Mouse (Mus musculus) heart, adult 11 months (tissue): ENCODE results near the gene Syt1.

Experiments
- DNase-seq: peaks from one replicate; pipeline ENCODE4 v3.0.0; 2022

The Syt1 gene

GRCm38 (mm10) chr10:108733982-108734381 is 276.8 kb downstream of the Syt1 start:
- DNase-seq = no peak

DNA sequence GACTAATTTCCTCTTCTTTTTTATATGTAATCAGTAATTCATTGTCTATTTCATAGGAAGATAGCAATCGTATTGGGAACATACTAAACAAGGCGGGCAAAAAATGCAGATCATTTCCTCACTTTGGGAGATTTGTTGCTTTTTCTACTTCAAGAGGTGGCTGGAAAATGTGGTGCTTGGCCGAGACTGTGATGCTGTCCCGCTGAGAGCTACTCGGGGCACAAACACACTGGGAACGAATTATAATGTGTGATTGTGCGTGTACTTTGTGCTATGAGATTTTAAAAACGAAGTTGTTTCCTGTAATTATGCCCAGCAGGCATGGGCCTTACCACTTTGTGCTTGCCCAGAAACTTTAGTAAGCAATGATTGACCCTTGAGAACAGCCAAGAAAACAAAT is 281.8 kb downstream of the Syt1 start:
- DNase-seq = no peak

GRCm38 (mm10) chr10:108726391-108726790 is 284.4 kb downstream of the Syt1 start:
- no peak for DNase-seq

- no peak for DNase-seq
Measured at GRCm38 (mm10) chr10:108724878-108725277, 285.9 kb downstream of the Syt1 start.

DNA sequence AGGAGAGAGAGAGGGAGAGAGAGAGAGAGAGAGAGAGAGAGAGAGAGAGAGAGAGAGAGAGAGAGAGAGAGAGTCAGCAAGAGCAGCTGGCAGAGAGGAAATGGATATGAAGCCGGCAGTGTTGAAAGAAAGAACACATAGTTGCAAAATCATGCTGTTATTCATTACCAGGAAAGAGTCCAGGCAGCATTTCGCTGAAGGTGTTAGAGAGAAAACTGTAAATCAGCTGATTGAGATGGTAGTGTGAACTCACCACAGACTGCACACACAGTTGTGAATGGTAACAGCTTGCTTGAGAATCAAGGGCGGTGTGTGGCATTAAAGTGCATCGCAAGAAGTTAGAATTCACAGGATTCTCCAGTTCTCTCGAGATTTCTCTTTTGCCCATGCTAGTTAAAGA is 300.3 kb downstream of the Syt1 start:
- DNase-seq = peak; percentile 3

GRCm38 (mm10) chr10:108705658-108706057 is 305.1 kb downstream of the Syt1 start:
- DNase-seq = no peak

DNA sequence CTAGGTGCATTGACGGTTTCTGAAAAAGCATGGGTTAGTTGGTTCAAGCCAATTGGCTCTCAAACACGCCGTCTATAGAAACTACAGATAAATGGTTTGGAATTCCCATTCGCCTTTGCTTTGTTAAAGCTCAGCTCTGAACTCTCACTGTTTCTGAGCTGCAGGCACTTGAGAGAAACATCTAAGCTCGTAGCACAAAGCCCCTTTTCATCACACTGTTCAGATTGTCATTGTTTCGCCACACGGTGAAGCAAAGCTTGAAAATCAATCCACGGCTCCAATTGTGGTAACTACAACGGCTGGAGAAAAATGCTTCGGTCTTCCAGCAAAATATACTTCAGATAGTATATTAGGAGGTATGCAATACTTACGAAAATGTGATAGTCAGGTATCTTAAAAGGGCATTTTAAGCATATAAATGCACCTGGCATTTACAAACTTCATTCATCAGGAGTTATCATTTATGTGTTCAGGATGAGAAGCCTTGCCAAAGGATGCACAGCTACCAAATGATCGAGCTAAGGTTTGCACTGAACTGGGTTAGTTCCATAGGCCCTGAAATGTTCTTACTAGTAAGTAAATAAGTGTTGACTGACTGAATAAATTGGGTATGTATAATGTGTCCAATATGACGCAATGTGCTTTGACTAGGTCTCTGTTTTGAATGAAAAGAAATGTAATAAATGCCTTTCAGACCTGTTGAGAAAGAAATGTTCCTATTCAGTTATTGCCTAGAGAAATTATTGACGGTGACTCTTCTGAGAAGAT is 309.2 kb downstream of the Syt1 start:
- no peak for DNase-seq

DNA sequence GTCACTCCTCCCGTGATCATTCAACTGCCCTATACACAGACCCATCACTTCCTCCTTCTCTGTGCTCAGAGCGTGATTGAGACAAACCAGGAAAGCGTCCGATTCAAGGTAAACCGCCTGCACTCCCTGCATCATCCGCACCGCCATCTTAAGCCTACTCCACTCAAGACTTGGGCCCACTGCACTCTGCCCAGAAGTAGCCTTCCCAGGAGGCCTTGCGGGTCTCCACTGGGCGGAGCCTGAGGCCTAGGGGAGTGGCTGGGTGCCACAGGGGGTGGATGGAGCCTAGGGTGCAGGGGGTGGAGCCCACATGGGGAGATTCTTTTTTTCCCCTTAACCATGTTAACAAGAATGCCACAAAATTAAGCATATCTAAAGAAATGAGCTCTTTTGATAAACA is 310.8 kb downstream of the Syt1 start, which contains the start of gene Gm5136:
Gene Gm5136, minus strand, starts transcription at position 215 of the 400 bp plus-strand sequence.
- peak; percentile 61 for DNase-seq

DNA sequence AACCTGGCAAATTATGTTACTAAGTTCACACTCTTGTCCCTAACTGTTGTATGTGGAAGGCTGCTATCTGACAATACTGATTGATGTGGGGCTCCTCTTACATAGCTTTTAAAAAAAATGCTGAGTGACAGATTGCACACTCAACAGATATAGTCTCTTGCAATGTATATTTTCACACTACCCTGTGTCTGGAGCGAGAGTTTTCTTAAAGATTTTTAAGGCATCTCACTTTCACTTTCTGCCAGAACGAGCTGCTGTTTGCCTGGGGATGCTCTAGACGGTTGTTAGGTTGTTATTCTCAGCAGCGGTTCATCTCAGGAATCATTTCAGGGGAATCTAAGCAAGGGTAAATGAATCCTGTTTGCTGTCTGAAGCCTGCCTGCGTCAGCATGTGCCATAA is 313.7 kb downstream of the Syt1 start:
- peak; percentile 19 for DNase-seq

- peak; percentile 85 for DNase-seq
Measured at GRCm38 (mm10) chr10:108690954-108691353, 319.8 kb downstream of the Syt1 start.

DNA sequence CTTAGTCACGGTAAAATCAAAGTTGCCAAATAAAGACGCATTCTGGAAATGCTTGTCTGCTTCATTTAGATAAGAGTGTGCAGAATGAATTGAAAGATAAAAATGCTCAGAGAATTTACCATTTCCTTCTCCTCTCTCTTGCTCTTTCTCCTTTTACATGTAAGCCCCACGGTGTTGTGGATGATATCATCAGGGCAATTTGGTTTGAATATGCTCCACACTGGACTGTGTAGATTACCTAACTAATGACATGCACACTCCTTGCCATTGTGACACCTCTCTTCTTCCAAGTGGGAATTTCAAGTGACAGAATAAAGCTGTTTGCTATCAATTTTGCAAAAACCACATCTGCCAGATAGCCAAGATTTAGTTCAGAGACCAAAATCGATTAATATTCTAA is 324.1 kb downstream of the Syt1 start:
- no peak for DNase-seq

GRCm38 (mm10) chr10:108679675-108680390 is 330.9 kb downstream of the Syt1 start:
- DNase-seq = no peak

DNA sequence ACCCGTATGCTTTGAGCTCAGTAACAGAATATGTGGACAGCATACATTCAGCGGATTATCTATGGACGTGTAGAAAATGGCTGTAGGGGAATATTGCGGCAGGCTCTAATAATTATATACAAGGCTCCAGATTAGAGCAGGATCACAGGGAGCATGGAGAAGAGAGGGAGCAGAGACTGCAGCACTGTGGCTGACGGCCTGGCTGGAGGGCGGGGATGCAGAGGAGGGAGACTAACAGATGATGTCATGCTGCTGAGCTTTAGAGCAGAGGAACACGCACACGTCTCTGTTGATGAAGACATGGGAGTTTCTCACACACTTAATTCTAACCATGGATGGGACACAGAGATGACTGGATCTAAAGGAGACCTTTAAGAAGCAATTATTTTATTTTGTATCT is 333.7 kb downstream of the Syt1 start:
- DNase-seq = no peak

DNA sequence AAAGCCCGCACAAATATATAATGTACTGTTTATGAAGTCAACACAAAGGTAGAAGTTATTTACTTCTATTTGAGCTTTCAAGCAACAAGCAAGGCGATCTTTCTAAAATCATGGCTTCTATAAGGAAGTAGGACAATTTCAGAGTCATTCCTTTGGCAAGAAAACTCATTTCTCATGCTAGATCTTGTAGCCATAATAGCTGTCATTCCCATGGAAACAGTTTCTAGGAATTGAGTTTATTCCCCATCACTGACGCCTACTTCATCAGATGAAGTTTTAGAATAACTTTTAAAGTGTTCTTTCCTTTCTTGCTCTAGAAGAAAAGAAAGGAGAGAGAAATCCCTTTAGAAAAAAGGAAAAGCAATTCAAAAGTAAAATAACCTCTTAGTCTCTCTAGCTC is 341.8 kb downstream of the Syt1 start:
- DNase-seq = no peak

DNA sequence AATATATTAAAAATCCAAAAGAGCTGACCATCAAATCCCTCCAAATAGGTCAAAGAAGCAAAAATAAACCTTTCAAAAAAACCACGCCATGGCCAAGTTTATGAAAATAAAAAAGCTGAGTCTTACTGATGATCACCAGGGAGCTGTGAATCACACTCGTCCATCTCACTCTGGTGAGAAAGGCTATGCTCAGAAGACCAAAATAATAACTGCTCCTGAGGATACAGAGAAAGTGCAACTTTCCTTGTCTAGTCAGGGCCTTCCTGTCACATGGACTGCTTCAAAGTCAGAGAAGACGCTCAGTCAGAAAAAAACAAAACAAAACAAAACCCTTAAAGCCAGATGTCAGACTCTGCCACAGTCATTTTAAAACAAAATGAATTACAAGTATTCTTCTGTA is 350.5 kb downstream of the Syt1 start:
- DNase-seq = no peak

DNA sequence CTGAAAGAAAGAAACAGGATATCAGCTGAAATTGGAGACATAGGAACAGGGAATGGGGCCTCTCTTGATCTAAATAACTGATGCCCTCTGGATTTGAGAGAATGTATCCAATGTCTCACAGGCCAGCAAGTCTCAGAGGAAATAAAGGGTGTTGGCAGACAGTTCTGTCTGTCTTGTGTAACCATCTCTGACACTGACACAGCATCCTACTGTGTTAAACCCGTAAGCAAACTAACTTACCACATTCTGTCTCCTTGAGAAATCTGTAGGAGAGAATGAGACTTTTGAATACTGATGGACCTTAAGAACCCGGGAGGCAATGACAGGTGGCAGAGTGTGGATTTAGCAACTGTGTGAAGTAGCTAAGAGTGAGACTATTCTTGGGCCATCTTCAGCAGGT is 352.5 kb downstream of the Syt1 start:
- no peak for DNase-seq

- no peak for DNase-seq
Measured at GRCm38 (mm10) chr10:108657669-108658068, 353.1 kb downstream of the Syt1 start.

DNA sequence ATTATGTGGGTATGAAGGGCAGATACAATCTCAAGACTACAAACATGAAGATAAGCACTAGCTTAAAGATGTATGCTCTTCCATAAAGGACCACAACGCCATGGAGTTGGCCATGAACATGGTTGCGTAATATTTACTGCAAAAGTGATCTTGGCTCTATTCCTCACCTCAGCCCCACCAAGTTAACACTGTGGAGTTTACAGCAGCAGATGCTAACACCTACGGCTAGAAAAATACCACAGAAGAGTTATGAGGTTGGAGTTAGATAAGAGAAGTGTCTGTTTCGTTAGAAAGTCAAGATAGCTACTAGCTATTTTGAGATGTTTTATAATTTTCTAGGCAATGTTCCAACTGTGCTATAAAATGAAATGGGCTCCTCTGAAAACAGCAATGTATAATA is 353.9 kb downstream of the Syt1 start:
- no peak for DNase-seq

GRCm38 (mm10) chr10:108655074-108655473 is 355.7 kb downstream of the Syt1 start:
- DNase-seq = no peak

GRCm38 (mm10) chr10:108652831-108653230 is 358.0 kb downstream of the Syt1 start:
- DNase-seq = no peak

DNA sequence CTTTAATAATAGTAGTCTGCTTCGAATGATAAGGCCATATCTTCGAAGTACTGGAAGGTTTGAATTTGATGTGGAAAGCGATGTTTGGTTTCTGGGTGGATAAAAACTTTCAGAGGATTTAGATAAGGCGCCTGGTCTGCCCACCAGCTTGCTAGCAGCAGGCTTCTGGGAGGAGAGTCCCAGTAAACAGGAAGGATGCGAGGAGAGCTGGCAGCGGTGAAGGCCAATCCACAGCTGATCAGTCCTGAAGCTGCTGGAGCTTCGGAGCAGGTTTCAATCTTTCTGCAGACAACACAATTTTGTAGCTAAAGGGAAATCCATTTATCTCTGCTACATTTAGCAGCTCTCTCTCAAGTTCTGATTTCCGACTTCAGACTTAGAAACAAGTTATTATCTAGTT is 358.7 kb downstream of the Syt1 start:
- DNase-seq = no peak

DNA sequence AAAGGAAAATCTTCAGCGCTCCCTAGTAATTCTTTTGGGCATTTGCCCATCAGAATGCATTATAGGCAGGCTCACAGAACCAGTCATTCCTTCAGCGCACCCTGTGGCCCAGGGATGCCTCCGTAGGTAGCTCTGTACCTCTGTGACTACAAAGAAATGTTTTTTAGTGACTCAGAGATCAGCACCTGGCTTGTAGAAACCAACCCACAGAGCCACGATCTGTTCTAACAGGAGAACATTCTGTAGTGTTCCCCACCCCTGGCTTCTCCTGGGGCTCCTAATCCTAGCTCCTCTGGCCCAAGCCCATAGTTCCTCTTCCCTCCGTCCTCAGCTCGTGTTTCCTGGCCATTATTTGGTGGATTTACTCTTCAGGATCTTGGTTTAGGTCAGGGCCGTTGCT is 361.6 kb downstream of the Syt1 start:
- no peak for DNase-seq

DNA sequence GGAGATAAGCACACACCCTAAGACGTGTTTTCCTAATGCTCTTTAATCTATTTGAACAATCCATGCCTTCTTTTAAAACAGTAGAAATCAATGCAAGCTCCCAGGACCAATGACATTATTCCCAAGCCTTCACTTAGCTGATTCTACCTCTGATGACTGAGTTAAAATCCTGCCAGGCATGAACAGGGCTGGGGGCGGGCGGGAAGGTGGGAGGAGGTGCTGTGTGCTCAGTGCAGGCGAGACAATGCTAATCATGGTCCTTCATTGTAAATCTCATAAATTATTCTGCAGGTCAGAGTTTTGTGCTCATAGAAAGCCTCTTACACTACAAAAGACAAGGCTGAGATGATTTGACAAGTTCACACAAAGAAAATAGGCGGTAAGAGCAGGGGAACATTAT is 366.9 kb downstream of the Syt1 start:
- DNase-seq = no peak

- DNase-seq = no peak
Measured at GRCm38 (mm10) chr10:108638095-108638494, 372.7 kb downstream of the Syt1 start.

DNA sequence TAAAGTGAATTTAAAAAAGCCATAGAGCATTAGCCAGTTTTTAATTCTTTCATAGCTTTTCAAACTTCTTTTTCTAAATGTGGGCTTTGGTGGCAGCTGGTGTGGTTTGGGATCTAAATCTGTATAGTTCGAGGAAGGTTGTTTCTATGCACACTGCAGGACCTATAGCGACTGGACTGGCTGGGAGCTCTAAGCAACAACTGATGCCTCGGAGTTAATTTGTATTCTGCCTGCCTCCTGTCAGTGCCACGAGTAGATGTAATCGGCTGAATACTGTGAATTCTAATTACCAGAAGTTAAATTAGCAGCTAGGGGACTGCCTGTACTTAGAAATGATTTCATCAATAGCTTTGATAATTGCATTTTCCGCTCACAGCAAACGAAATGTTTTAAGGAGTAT is 374.7 kb downstream of the Syt1 start:
- DNase-seq = no peak
